Mouse (Mus musculus): Measurements from ENCODE around the gene Nabp2. TPM values are rescaled to one million over a fixed set of nuclear protein-coding genes. Genes with fewer than 3 reads are reported as not detected.

Nabp2 gene
- polyA plus RNA-seq, 1 experiment = 93.0 TPM

- Histone ChIP-seq H3K79me3 (ENCODE audit: low read depth) (peaks cover 19% of the 10 kb centered on the region), H3K4me3 (ENCODE audit: insufficient read depth, poor library complexity, severe bottlenecking) (peak within 1 kb of the TSS; percentile 95), H3K27me3 (ENCODE audit: control insufficient read depth, insufficient read depth, insufficient read length) (no peaks in the 10 kb centered on the region), H3K79me2 (ENCODE audit: control insufficient read depth, insufficient read depth) (peaks cover 40% of the 10 kb centered on the region), H3ac (ENCODE audit: control insufficient read depth, insufficient read length, low read depth) (peak within 1 kb of the TSS; percentile 99), H3K36me3 (ENCODE audit: control insufficient read depth, insufficient read depth) (peaks cover 35% of the 10 kb centered on the region)
- TF ChIP-seq CTCF (IDR thresholded peaks at IDR 0.05; ENCODE audit: control insufficient read depth, insufficient read depth, insufficient read length) (peak; percentile 98), CEBPB (IDR thresholded peaks at IDR 0.05; ENCODE audit: low read depth) (no peak)
Observed at GRCm38 (mm10) chr10:128376455-128377211, 34.7 kb downstream of the Nabp2 start, which contains the start of gene Ankrd52. Gene Ankrd52, plus strand, starts transcription at chr10:128377115.

- Histone ChIP-seq H3K36me3 (ENCODE audit: control insufficient read depth, insufficient read depth) (peaks cover 30% of the 10 kb centered on the region), H3K79me2 (ENCODE audit: control insufficient read depth, insufficient read depth) (peaks cover 40% of the 10 kb centered on the region), H3K27me3 (ENCODE audit: control insufficient read depth, insufficient read depth, insufficient read length) (no peaks in the 10 kb centered on the region), H3K79me3 (ENCODE audit: low read depth) (peaks cover 19% of the 10 kb centered on the region), H3ac (ENCODE audit: control insufficient read depth, insufficient read length, low read depth) (peak overlapping the region; percentile 99), H3K4me3 (ENCODE audit: insufficient read depth, poor library complexity, severe bottlenecking) (peak overlapping the region; percentile 95)
- TF ChIP-seq USF1 (IDR thresholded peaks at IDR 0.05; ENCODE audit: low read depth) (no peak), MYOG (IDR thresholded peaks at IDR 0.05; ENCODE audit: control insufficient read depth, extremely low read depth, insufficient read length) (no peak), CEBPB (IDR thresholded peaks at IDR 0.05; ENCODE audit: low read depth) (no peak), CTCF (IDR thresholded peaks at IDR 0.05; ENCODE audit: control insufficient read depth, insufficient read depth, insufficient read length) (no peak), MYOD1 (IDR thresholded peaks at IDR 0.05; ENCODE audit: control insufficient read depth, insufficient read length, low read depth) (no peak), MAX (IDR thresholded peaks at IDR 0.05) (no peak), FOSL1 (IDR thresholded peaks at IDR 0.05; ENCODE audit: insufficient read depth, low read length, poor library complexity, severe bottlenecking) (no peak)
Observed at GRCm38 (mm10) chr10:128376099-128376454, 35.2 kb downstream of the Nabp2 start.

GRCm38 (mm10) chr10:128374393-128374792, 36.9 kb downstream of the Nabp2 start:
- no peak overlapping the region for H3K4me3 ChIP-seq (ENCODE audit: insufficient read depth, poor library complexity, severe bottlenecking)
- TF ChIP-seq MYOD1 (IDR thresholded peaks at IDR 0.05; ENCODE audit: control insufficient read depth, insufficient read length, low read depth) (no peak), USF1 (IDR thresholded peaks at IDR 0.05; ENCODE audit: low read depth) (no peak), FOSL1 (IDR thresholded peaks at IDR 0.05; ENCODE audit: insufficient read depth, low read length, poor library complexity, severe bottlenecking) (no peak), CEBPB (IDR thresholded peaks at IDR 0.05; ENCODE audit: low read depth) (no peak), CTCF (IDR thresholded peaks at IDR 0.05; ENCODE audit: control insufficient read depth, insufficient read depth, insufficient read length) (no peak), MYOG (IDR thresholded peaks at IDR 0.05; ENCODE audit: control insufficient read depth, extremely low read depth, insufficient read length) (no peak), MAX (IDR thresholded peaks at IDR 0.05) (no peak)
- H3ac ChIP-seq (ENCODE audit: control insufficient read depth, insufficient read length, low read depth) = no peak overlapping the region
- peaks cover 16% of the 10 kb centered on the region for H3K79me3 ChIP-seq (ENCODE audit: low read depth)
- peaks cover 14% of the 10 kb centered on the region for H3K36me3 ChIP-seq (ENCODE audit: control insufficient read depth, insufficient read depth)
- no peaks in the 10 kb centered on the region for H3K27me3 ChIP-seq (ENCODE audit: control insufficient read depth, insufficient read depth, insufficient read length)
- H3K79me2 ChIP-seq (ENCODE audit: control insufficient read depth, insufficient read depth) = peaks cover 24% of the 10 kb centered on the region

- Histone ChIP-seq H3K36me3 (ENCODE audit: control insufficient read depth, insufficient read depth) (peaks cover 1% of the 10 kb centered on the region), H3K27me3 (ENCODE audit: control insufficient read depth, insufficient read depth, insufficient read length) (no peaks in the 10 kb centered on the region), H3K79me2 (ENCODE audit: control insufficient read depth, insufficient read depth) (peaks cover 12% of the 10 kb centered on the region), H3ac (ENCODE audit: control insufficient read depth, insufficient read length, low read depth) (no peak overlapping the region), H3K79me3 (ENCODE audit: low read depth) (peaks cover 8% of the 10 kb centered on the region), H3K4me3 (ENCODE audit: insufficient read depth, poor library complexity, severe bottlenecking) (no peak overlapping the region)
- TF ChIP-seq MYOG (IDR thresholded peaks at IDR 0.05; ENCODE audit: control insufficient read depth, extremely low read depth, insufficient read length) (no peak), FOSL1 (IDR thresholded peaks at IDR 0.05; ENCODE audit: insufficient read depth, low read length, poor library complexity, severe bottlenecking) (no peak), USF1 (IDR thresholded peaks at IDR 0.05; ENCODE audit: low read depth) (peak; percentile 32), CTCF (IDR thresholded peaks at IDR 0.05; ENCODE audit: control insufficient read depth, insufficient read depth, insufficient read length) (no peak), MYOD1 (IDR thresholded peaks at IDR 0.05; ENCODE audit: control insufficient read depth, insufficient read length, low read depth) (no peak), MAX (IDR thresholded peaks at IDR 0.05) (no peak), CEBPB (IDR thresholded peaks at IDR 0.05; ENCODE audit: low read depth) (no peak)
Observed at GRCm38 (mm10) chr10:128372989-128373748, 38.1 kb downstream of the Nabp2 start.

- H3K27me3 ChIP-seq (ENCODE audit: control insufficient read depth, insufficient read depth, insufficient read length) = no peaks in the 10 kb centered on the region
- H3K4me3 ChIP-seq (ENCODE audit: insufficient read depth, poor library complexity, severe bottlenecking) = no peak overlapping the region
- peaks cover 2% of the 10 kb centered on the region for H3K79me2 ChIP-seq (ENCODE audit: control insufficient read depth, insufficient read depth)
- no peaks in the 10 kb centered on the region for H3K36me3 ChIP-seq (ENCODE audit: control insufficient read depth, insufficient read depth)
- no peaks in the 10 kb centered on the region for H3K79me3 ChIP-seq (ENCODE audit: low read depth)
- no peak overlapping the region for H3ac ChIP-seq (ENCODE audit: control insufficient read depth, insufficient read length, low read depth)
- TF ChIP-seq MAX (IDR thresholded peaks at IDR 0.05) (no peak), MYOD1 (IDR thresholded peaks at IDR 0.05; ENCODE audit: control insufficient read depth, insufficient read length, low read depth) (no peak), MYOG (IDR thresholded peaks at IDR 0.05; ENCODE audit: control insufficient read depth, extremely low read depth, insufficient read length) (no peak), CEBPB (IDR thresholded peaks at IDR 0.05; ENCODE audit: low read depth) (no peak), USF1 (IDR thresholded peaks at IDR 0.05; ENCODE audit: low read depth) (no peak), FOSL1 (IDR thresholded peaks at IDR 0.05; ENCODE audit: insufficient read depth, low read length, poor library complexity, severe bottlenecking) (no peak), CTCF (IDR thresholded peaks at IDR 0.05; ENCODE audit: control insufficient read depth, insufficient read depth, insufficient read length) (no peak)
Observed at GRCm38 (mm10) chr10:128372142-128372541, 39.1 kb downstream of the Nabp2 start.
